Mouse (Mus musculus): ENCODE results near the gene Asna1. TPM values are rescaled to one million over a fixed set of nuclear protein-coding genes. Genes with fewer than 3 reads are reported as not detected.

Gene Asna1
- polyA plus RNA-seq, 1 experiment from 2014 or later: 154 TPM

GRCm38 (mm10) chr8:85059879-85060616 is 35.0 kb upstream of the Asna1 start, which contains the start of gene Fbxw9:
TSS of gene Fbxw9 (plus strand) at chr8:85060055.
- H3K4me2 ChIP-seq: peak within 1 kb of the TSS; percentile 83
- 1% methylated on average over 53 of the region's 53 CpGs for WGBS
- peak; percentile 95 for ATAC-seq (ENCODE audit: low FRiP score)
- peaks cover 21% of the 10 kb centered on the region for H3K4me1 ChIP-seq
- peak within 1 kb of the TSS; percentile 78 for H3K27ac ChIP-seq (replicated peaks)
- peak within 1 kb of the TSS; percentile 81 for H3K9ac ChIP-seq (replicated peaks)
- no peaks in the 10 kb centered on the region for H3K9me3 ChIP-seq (replicated peaks)
- H3K36me3 ChIP-seq: peaks cover 30% of the 10 kb centered on the region
- peak within 1 kb of the TSS; percentile 95 for H3K4me3 ChIP-seq (replicated peaks)
- H3K27me3 ChIP-seq (replicated peaks): no peaks in the 10 kb centered on the region

- ATAC-seq (ENCODE audit: low FRiP score): no peak
- H3K9me3 ChIP-seq (replicated peaks): no peaks in the 10 kb centered on the region
- H3K36me3 ChIP-seq: peaks cover 44% of the 10 kb centered on the region
- peaks cover 19% of the 10 kb centered on the region for H3K4me1 ChIP-seq
- no peak overlapping the region for H3K9ac ChIP-seq (replicated peaks)
- H3K27me3 ChIP-seq (replicated peaks): no peaks in the 10 kb centered on the region
- H3K27ac ChIP-seq (replicated peaks): no peak overlapping the region
- 82% methylated on average over 7 of the region's 7 CpGs for WGBS
- no peak overlapping the region for H3K4me3 ChIP-seq (replicated peaks)
- no peak overlapping the region for H3K4me2 ChIP-seq
These were observed 32.3 kb upstream of the Asna1 start for GRCm38 (mm10) chr8:85057367-85057766.

GRCm38 (mm10) chr8:85043619-85044018 is 18.5 kb upstream of the Asna1 start:
- H3K36me3 ChIP-seq: peaks cover 74% of the 10 kb centered on the region
- peaks cover 24% of the 10 kb centered on the region for H3K4me1 ChIP-seq
- H3K9me3 ChIP-seq (replicated peaks): no peaks in the 10 kb centered on the region
- no peak overlapping the region for H3K4me2 ChIP-seq
- H3K4me3 ChIP-seq (replicated peaks): no peak overlapping the region
- H3K27me3 ChIP-seq (replicated peaks): no peaks in the 10 kb centered on the region
- WGBS: 96% methylated on average over 6 of the region's 6 CpGs
- H3K27ac ChIP-seq (replicated peaks): no peak overlapping the region
- H3K9ac ChIP-seq (replicated peaks): no peak overlapping the region
- no peak for ATAC-seq (ENCODE audit: low FRiP score)

- H3K4me2 ChIP-seq: peak overlapping the region; percentile 90
- peak overlapping the region; percentile 77 for H3K4me3 ChIP-seq (replicated peaks)
- H3K9me3 ChIP-seq (replicated peaks): no peaks in the 10 kb centered on the region
- under 1% methylated on average over 55 of the region's 57 CpGs for WGBS
- H3K27ac ChIP-seq (replicated peaks): peak overlapping the region; percentile 98
- H3K9ac ChIP-seq (replicated peaks): peak overlapping the region; percentile 84
- H3K4me1 ChIP-seq: peaks cover 47% of the 10 kb centered on the region
- no peaks in the 10 kb centered on the region for H3K27me3 ChIP-seq (replicated peaks)
- ATAC-seq (ENCODE audit: low FRiP score): peak; percentile 26
- H3K36me3 ChIP-seq: peaks cover 24% of the 10 kb centered on the region
These were observed 12.8 kb upstream of the Asna1 start for GRCm38 (mm10) chr8:85037681-85038531.

GRCm38 (mm10) chr8:85037366-85037680 is 12.2 kb upstream of the Asna1 start:
- Histone ChIP-seq H3K27ac (replicated peaks) (peak overlapping the region; percentile 98), H3K4me1 (peaks cover 47% of the 10 kb centered on the region), H3K4me3 (replicated peaks) (peak overlapping the region; percentile 77), H3K9me3 (replicated peaks) (no peaks in the 10 kb centered on the region), H3K4me2 (peak overlapping the region; percentile 90), H3K36me3 (peaks cover 24% of the 10 kb centered on the region), H3K27me3 (replicated peaks) (no peaks in the 10 kb centered on the region), H3K9ac (replicated peaks) (peak overlapping the region; percentile 84)
- WGBS: 2% methylated on average over 14 of the region's 14 CpGs
- ATAC-seq (ENCODE audit: low FRiP score): peak; percentile 61

- H3K36me3 ChIP-seq: peaks cover 29% of the 10 kb centered on the region
- peaks cover 47% of the 10 kb centered on the region for H3K4me1 ChIP-seq
- under 1% methylated on average over 59 of the region's 59 CpGs for WGBS
- peak within 1 kb of the TSS; percentile 98 for H3K27ac ChIP-seq (replicated peaks)
- peak within 1 kb of the TSS; percentile 90 for H3K4me2 ChIP-seq
- H3K9ac ChIP-seq (replicated peaks): peak within 1 kb of the TSS; percentile 84
- ATAC-seq (ENCODE audit: low FRiP score): peak; percentile 92
- H3K27me3 ChIP-seq (replicated peaks): no peaks in the 10 kb centered on the region
- H3K9me3 ChIP-seq (replicated peaks): no peaks in the 10 kb centered on the region
- H3K4me3 ChIP-seq (replicated peaks): peak within 1 kb of the TSS; percentile 77
These were observed 11.8 kb upstream of the Asna1 start, which contains the start of gene Tnpo2 for GRCm38 (mm10) chr8:85036718-85037365. TSS of gene Tnpo2 (plus strand) at chr8:85036915.

- Histone ChIP-seq H3K4me2 (peak overlapping the region; percentile 90), H3K9me3 (replicated peaks) (no peaks in the 10 kb centered on the region), H3K4me1 (peaks cover 47% of the 10 kb centered on the region), H3K4me3 (replicated peaks) (peak overlapping the region; percentile 77), H3K27ac (replicated peaks) (peak overlapping the region; percentile 98), H3K9ac (replicated peaks) (peak overlapping the region; percentile 66), H3K36me3 (peaks cover 30% of the 10 kb centered on the region), H3K27me3 (replicated peaks) (no peaks in the 10 kb centered on the region)
- peak; percentile 60 for ATAC-seq (ENCODE audit: low FRiP score)
- 0% methylated on average over 9 of the region's 9 CpGs for WGBS
These were observed 11.3 kb upstream of the Asna1 start for GRCm38 (mm10) chr8:85036381-85036717.

- Histone ChIP-seq H3K27ac (replicated peaks) (peak overlapping the region; percentile 98), H3K4me3 (replicated peaks) (peak overlapping the region; percentile 77), H3K9ac (replicated peaks) (peak overlapping the region; percentile 66), H3K36me3 (peaks cover 29% of the 10 kb centered on the region), H3K4me1 (peaks cover 45% of the 10 kb centered on the region), H3K9me3 (replicated peaks) (no peaks in the 10 kb centered on the region), H3K27me3 (replicated peaks) (no peaks in the 10 kb centered on the region), H3K4me2 (peak overlapping the region; percentile 90)
- WGBS: under 1% methylated on average over 15 of the region's 15 CpGs
- peak; percentile 4 for ATAC-seq (ENCODE audit: low FRiP score)
These were observed 10.7 kb upstream of the Asna1 start for GRCm38 (mm10) chr8:85035728-85036310.

- WGBS: 7% methylated on average over 12 of the region's 12 CpGs
- H3K27ac ChIP-seq (replicated peaks): peak overlapping the region; percentile 98
- ATAC-seq (ENCODE audit: low FRiP score): no peak
- H3K4me1 ChIP-seq: peaks cover 39% of the 10 kb centered on the region
- H3K9ac ChIP-seq (replicated peaks): peak overlapping the region; percentile 66; the same call in 1 of the 2 replicates
- peaks cover 29% of the 10 kb centered on the region for H3K36me3 ChIP-seq
- peak overlapping the region; percentile 77 for H3K4me3 ChIP-seq (replicated peaks)
- H3K27me3 ChIP-seq (replicated peaks): no peaks in the 10 kb centered on the region
- H3K9me3 ChIP-seq (replicated peaks): no peaks in the 10 kb centered on the region
- peak overlapping the region; percentile 90 for H3K4me2 ChIP-seq
These were observed 10.2 kb upstream of the Asna1 start for GRCm38 (mm10) chr8:85035165-85035727.

GRCm38 (mm10) chr8:85034764-85035163 is 9.7 kb upstream of the Asna1 start:
- Histone ChIP-seq H3K27ac (replicated peaks) (no peak overlapping the region), H3K4me3 (replicated peaks) (peak overlapping the region; percentile 77), H3K36me3 (peaks cover 31% of the 10 kb centered on the region), H3K27me3 (replicated peaks) (no peaks in the 10 kb centered on the region), H3K9me3 (replicated peaks) (no peaks in the 10 kb centered on the region), H3K4me1 (peaks cover 38% of the 10 kb centered on the region), H3K4me2 (peak overlapping the region; percentile 90), H3K9ac (replicated peaks) (peak overlapping the region; percentile 66; the same call in 1 of the 2 replicates)
- WGBS: 3% methylated on average over 13 of the region's 13 CpGs
- ATAC-seq (ENCODE audit: low FRiP score): no peak

- H3K4me2 ChIP-seq: no peak overlapping the region
- H3K9me3 ChIP-seq (replicated peaks): no peaks in the 10 kb centered on the region
- H3K27ac ChIP-seq (replicated peaks): no peak overlapping the region
- 74% methylated on average over 1 of the region's 1 CpGs for WGBS
- peaks cover 35% of the 10 kb centered on the region for H3K36me3 ChIP-seq
- no peak overlapping the region for H3K9ac ChIP-seq (replicated peaks)
- no peak overlapping the region for H3K4me3 ChIP-seq (replicated peaks)
- ATAC-seq (ENCODE audit: low FRiP score): no peak
- no peaks in the 10 kb centered on the region for H3K27me3 ChIP-seq (replicated peaks)
- peaks cover 36% of the 10 kb centered on the region for H3K4me1 ChIP-seq
These were observed 8.8 kb upstream of the Asna1 start for GRCm38 (mm10) chr8:85033867-85034266.

Measured in neural tube, embryonic 15.5 days (tissue).